Mouse (Mus musculus): ENCODE measurements around the gene Hoxc10. TPM values are rescaled to one million over a fixed set of nuclear protein-coding genes. Genes with fewer than 3 reads are reported as not detected.

The Hoxc10 gene
- polyA plus RNA-seq, 1 experiment from 2014 or later, result 4.5 TPM

DNA sequence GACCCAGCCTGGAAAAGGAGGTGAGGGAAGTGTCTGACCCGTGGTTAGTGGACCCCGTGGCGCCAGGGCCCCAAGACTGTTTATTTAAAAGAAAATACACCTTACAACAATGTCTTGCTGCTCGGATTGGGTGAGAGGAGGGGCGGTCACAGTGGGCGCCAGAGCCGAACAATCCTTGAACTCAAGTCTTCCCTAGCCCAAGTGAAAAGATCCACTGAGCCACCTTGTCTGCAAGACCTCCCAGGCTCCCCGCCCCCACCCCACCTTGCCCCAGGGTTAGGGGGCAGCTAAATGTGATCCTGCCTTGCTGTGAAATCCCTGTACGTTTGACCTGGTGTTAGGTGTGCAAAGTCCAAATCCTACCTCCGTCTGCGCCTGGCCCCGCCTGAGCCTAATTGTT is 9.7 kb upstream of the Hoxc10 start:
- no peak for DNase-seq (ENCODE audit: low read depth, low spot score)
- H3K27me3 ChIP-seq, result peaks cover 38% of the 10 kb centered on the region
- CTCF ChIA-PET, result no interaction called here

GRCm38 (mm10) chr15:102959663-102960191 is 6.9 kb upstream of the Hoxc10 start:
- ATAC-seq (no peak), DNase-seq (ENCODE audit: low read depth, low spot score) (no peak)
- in situ Hi-C loops (cut with MboI; ENCODE audit: low pct_unique_long_range_greater_than_20kb), result loop anchor here (10.0 kb wide), 1 partner anchor 345 kb away; no protein-coding TSS in a partner anchor
- ChIA-PET POLR2A (no interaction called here), CTCF (no interaction called here)
- TF ChIP-seq CTCF (IDR thresholded peaks at IDR 0.05), result no peak
- H3K27me3 ChIP-seq, result peaks cover 18% of the 10 kb centered on the region

More for the DNA sequence above, 9.7 kb upstream of the Hoxc10 start:
- POLR2A ChIA-PET, result no interaction called here
- no peak for TF ChIP-seq CTCF (IDR thresholded peaks at IDR 0.05)
- in situ Hi-C loops (cut with MboI; ENCODE audit: low pct_unique_long_range_greater_than_20kb), result no loop called here
- no peak for ATAC-seq

DNA sequence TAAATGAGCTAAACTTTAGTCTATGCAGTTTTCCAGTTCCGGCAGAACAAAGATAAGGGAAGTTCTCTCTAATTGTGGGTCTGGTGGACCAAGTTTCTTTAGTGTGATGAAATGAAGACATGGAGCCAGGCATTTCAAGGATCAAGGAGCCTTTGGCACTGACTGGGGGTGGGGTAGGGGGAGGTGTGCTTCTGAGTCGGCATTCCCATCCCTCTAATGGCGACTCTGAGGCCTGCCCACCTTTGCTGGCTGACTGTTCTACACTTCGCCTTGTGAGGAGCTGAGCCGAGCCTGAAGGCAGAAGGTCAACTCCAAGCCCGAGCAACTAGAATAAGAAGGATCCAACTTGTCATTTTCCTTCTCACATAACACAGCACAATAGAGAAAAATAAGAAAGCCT is 4.9 kb upstream of the Hoxc10 start:
- ChIA-PET POLR2A (no interaction called here), CTCF (no interaction called here)
- no peak for TF ChIP-seq CTCF (IDR thresholded peaks at IDR 0.05)
- H3K27me3 ChIP-seq, result peaks cover 6% of the 10 kb centered on the region
- in situ Hi-C loops (cut with MboI; ENCODE audit: low pct_unique_long_range_greater_than_20kb), result loop anchor here (10.0 kb wide), 1 partner anchor 343 kb away; no protein-coding TSS in a partner anchor
- no peak for ATAC-seq
- no peak for DNase-seq (ENCODE audit: low read depth, low spot score)

GRCm38 (mm10) chr15:102962492-102962891 is 4.1 kb upstream of the Hoxc10 start:
- POLR2A ChIA-PET, result no interaction called here
- in situ Hi-C loops (cut with MboI; ENCODE audit: low pct_unique_long_range_greater_than_20kb), result loop anchor here (10.0 kb wide), 1 partner anchor 342 kb away; no protein-coding TSS in a partner anchor
- TF ChIP-seq CTCF (IDR thresholded peaks at IDR 0.05), result no peak
- no peak for DNase-seq (ENCODE audit: low read depth, low spot score)
- ATAC-seq, result no peak
- CTCF ChIA-PET, result no interaction called here
- peaks cover 3% of the 10 kb centered on the region for H3K27me3 ChIP-seq

DNA sequence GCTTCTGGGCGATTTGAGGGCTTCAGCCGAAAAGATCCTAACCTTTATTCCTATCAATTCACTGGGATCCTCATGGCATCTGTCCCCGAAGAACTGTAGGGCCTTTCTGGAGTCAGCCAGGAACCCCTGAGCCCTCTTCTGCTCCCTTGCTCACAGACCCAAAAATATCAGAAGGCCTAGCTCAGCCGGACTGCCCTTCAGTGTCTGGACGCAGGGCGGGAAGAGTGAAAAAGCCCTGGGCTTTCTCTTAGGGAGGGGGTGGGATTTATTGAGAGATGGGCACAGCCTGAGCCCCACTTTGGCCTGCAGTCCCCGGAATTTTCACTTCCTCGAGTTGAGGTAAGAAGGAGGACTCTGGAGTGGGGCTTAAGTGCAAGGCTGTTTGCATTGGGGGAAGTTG is 3.3 kb upstream of the Hoxc10 start:
- in situ Hi-C loops (cut with MboI; ENCODE audit: low pct_unique_long_range_greater_than_20kb), result loop anchor here (10.0 kb wide), 1 partner anchor 342 kb away; no protein-coding TSS in a partner anchor
- no peaks in the 10 kb centered on the region for H3K27me3 ChIP-seq
- ChIA-PET CTCF (interaction anchor here (1.2 kb wide), 1 partner anchor 10 kb away, joined by 3 read pairs; the partner anchor contains the start of gene Hoxc11), POLR2A (no interaction called here)
- DNase-seq (ENCODE audit: low read depth, low spot score) (no peak), ATAC-seq (no peak)
- TF ChIP-seq CTCF (IDR thresholded peaks at IDR 0.05), result no peak

DNA sequence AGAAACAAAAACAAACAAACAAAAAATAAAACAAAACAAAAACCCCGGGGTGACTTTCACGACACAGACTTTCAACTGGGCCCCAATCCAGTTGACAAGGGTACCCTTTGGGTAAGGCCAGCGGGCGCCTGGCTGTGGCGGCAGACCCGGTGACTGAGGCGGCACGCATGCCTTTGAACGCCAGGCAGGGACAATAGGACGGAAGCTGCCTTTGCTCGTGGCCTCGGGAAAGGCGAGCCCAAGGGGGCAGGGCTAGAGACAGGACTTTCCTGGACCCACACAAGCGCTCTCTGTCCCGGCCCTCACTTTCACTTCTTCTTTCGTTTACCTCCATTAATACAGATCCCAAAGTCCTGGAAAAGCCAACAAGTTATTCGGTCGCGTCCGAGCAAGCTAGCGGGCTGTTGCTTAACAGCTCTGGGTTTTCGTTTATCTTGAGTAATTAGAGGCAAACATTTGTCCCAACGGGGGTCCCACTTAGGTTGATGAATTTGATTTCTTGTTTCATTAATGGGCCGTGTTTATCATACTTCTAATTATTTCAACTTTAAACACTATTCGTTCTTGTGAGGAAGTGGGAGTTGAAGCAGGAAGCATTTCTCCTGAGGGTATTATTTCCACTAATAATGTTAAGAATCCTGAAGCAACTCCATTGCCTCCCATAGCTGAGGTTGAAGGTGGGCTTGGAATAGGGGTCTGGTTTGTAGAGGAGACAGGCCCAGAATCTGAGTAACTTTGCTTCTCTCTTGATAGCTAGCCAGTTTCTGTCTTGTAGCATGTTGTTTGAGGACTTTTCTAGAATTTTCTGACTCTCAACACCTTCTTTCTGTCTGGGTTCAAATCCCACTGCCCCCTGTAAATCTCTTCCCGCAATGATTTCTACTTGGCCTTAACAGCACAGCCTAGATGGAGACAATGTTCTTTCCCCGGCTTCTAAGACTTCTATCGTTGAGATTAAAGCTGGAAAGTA is 2.6 kb upstream of the Hoxc10 start:
- in situ Hi-C loops (cut with MboI; ENCODE audit: low pct_unique_long_range_greater_than_20kb), result loop anchor here (10.0 kb wide), 1 partner anchor 341 kb away; no protein-coding TSS in a partner anchor
- ChIA-PET POLR2A (interaction anchor here (0.6 to 1.2 kb wide), 2 partner anchors 92 to 215 kb away, joined by 3 read pairs; no protein-coding TSS in a partner anchor), CTCF (interaction anchor here (1.2 kb wide), 1 partner anchor 10 kb away, joined by 3 read pairs; the partner anchor contains the start of gene Hoxc11)
- no peaks in the 10 kb centered on the region for H3K27me3 ChIP-seq
- DNase-seq (ENCODE audit: low read depth, low spot score) (no peak), ATAC-seq (no peak)
- no peak for TF ChIP-seq CTCF (IDR thresholded peaks at IDR 0.05)

GRCm38 (mm10) chr15:102965003-102965891 is 1.3 kb upstream of the Hoxc10 start:
- no peak for TF ChIP-seq CTCF (IDR thresholded peaks at IDR 0.05)
- no peaks in the 10 kb centered on the region for H3K27me3 ChIP-seq
- ChIA-PET POLR2A (interaction anchor here (1.2 kb wide), 1 partner anchor 214 kb away, joined by 3 read pairs; no protein-coding TSS in a partner anchor), CTCF (interaction anchor here (1.0 to 3.5 kb wide), 10 partner anchors 12 to 213 kb away, joined by 3 to 43 read pairs (median 8); no protein-coding TSS in a partner anchor)
- in situ Hi-C loops (cut with MboI; ENCODE audit: low pct_unique_long_range_greater_than_20kb), result loop anchor here (10.0 kb wide), 1 partner anchor 340 kb away; no protein-coding TSS in a partner anchor
- no peak for DNase-seq (ENCODE audit: low read depth, low spot score)
- no peak for ATAC-seq

DNA sequence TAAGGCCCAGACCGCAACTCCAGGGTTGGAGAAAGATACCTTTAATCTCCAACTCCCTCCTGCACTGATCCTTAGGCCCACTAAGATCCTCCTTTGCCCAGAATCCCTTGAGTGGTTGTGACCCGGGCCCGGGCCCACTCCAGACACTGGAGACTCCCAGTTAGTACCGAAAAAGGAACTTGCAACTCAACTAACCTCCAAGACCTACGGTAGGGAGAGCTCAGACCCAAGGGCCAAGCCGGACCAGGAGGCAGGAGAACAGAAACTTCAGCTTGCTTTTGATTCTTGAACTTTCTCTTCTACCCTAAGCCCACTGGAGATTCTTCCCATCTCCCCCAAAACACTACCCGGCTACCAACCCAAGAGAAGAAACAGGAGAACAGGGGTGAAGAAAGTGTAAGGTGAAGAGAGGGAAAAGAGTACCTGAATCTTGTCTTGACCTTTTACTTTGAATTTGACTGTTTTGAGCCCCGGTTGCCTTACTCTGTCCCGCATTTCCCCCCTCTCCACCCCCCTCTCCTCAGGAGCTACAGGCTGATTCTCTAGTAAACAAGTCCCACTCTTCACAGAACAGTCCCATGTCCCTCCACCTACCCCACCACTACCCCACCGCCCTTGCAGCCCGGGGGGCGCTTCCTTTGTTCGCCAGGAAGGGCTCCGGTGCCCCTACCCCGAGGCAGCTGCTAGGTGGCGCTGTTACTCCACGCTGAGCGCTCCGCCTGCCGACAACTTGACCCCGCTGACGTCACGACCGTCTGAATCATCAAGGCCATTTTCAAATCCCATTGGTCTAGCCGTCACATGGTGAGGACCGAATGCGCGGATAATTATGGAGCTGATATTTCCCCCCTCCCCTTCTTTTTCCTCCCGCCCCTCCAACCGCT is 462 bp upstream of the Hoxc10 start:
- CTCF ChIA-PET, result interaction anchor here (0.6 to 3.5 kb wide), 21 partner anchors 8 to 273 kb away, joined by 3 to 43 read pairs (median 5); partner anchors contain the start of gene Cbx5
- H3K27me3 ChIP-seq, result no peaks in the 10 kb centered on the region
- in situ Hi-C loops (cut with MboI; ENCODE audit: low pct_unique_long_range_greater_than_20kb), result loop anchor here (10.0 kb wide), 1 partner anchor 339 kb away; no protein-coding TSS in a partner anchor
- ATAC-seq (peak; percentile 54), DNase-seq (ENCODE audit: low read depth, low spot score) (no peak)
- TF ChIP-seq CTCF (IDR thresholded peaks at IDR 0.05), result peak; percentile 98
- POLR2A ChIA-PET, result interaction anchor here (1.6 to 1.7 kb wide), 2 partner anchors 14 to 211 kb away, joined by 7 to 10 read pairs; no protein-coding TSS in a partner anchor

DNA sequence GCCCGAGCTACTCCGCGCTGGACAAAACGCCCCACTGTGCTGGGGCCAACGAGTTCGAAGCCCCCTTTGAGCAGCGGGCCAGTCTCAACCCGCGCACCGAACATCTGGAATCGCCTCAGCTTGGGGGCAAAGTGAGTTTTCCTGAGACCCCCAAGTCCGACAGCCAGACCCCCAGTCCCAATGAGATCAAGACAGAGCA is 615 bp downstream of the Hoxc10 start, which contains the start of gene Hoxc5:
Gene Hoxc5 (plus strand): TSS at position 132 of the 199 bp plus-strand sequence.
- no peak for DNase-seq (ENCODE audit: low read depth, low spot score)
- no peaks in the 10 kb centered on the region for H3K27me3 ChIP-seq
- CTCF ChIA-PET, result interaction anchor here (1.1 to 3.5 kb wide), 8 partner anchors 14 to 211 kb away, joined by 3 to 43 read pairs (median 8); no protein-coding TSS in a partner anchor
- no peak for ATAC-seq
- in situ Hi-C loops (cut with MboI; ENCODE audit: low pct_unique_long_range_greater_than_20kb), result loop anchor here (10.0 kb wide), 1 partner anchor 338 kb away; no protein-coding TSS in a partner anchor
- TF ChIP-seq CTCF (IDR thresholded peaks at IDR 0.05), result no peak
- POLR2A ChIA-PET, result interaction anchor here (0.5 to 1.7 kb wide), 3 partner anchors 13 to 210 kb away, joined by 3 to 10 read pairs (median 7); partner anchors contain the start of gene Hoxc8

Measured in Patski (cell line).